ENCODE assay signal across 16 mouse cellular contexts in the genomic region with DNA sequence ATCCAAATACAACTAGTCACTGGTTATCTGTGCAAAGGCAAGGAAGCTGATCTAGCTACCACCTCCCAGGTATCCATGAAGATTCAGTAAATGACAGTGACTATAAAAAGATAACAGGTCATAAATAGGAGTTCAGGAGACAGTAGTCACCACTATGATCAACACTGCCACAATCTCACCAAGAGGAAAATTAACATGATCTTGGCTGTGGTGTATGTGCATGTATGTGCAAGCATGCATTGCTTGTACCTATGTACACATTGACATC. TPM values are rescaled to one million over a fixed set of nuclear protein-coding genes. Genes with fewer than 3 reads are reported as not detected.
"Had no signal": no experiment of that assay in that cellular context is flagged by ENCODE, and none has a peak within 500 bp of the region (broad histone marks: within the 10 kb centered on the region; RNA-seq: fewer than 3 reads in every experiment).

No protein-coding gene starts in this region.

- H3K4me2 ChIP-seq: limb, embryonic 13.5 days; liver, embryonic 11.5 days; liver, embryonic 15.5 days; midbrain, embryonic 13.5 days; neural tube, embryonic 12.5 days had no signal

- DNase-seq: kidney, postnatal 36 days; layer of hippocampus, adult 9-11 months; layer of hippocampus, postnatal 36 days; lung, adult 2 months; lung, postnatal 36 days; thymus, postnatal 4 days had no signal

- H3K27ac ChIP-seq: kidney, postnatal 0 days; limb, embryonic 13.5 days; liver, embryonic 15.5 days; midbrain, embryonic 13.5 days; neural tube, embryonic 12.5 days; stomach, postnatal 0 days had no signal

- ATAC-seq: lung, postnatal 0 days; midbrain, embryonic 13.5 days had no signal

- H3K9ac ChIP-seq: limb, embryonic 13.5 days; liver, embryonic 15.5 days; midbrain, embryonic 13.5 days; neural tube, embryonic 12.5 days had no signal

- H3K9me3 ChIP-seq: limb, embryonic 13.5 days; liver, embryonic 15.5 days; midbrain, embryonic 13.5 days; neural tube, embryonic 12.5 days had no signal

- H3K4me3 ChIP-seq: limb, embryonic 13.5 days; liver, embryonic 15.5 days; midbrain, embryonic 13.5 days; neural tube, embryonic 12.5 days had no signal

- H3K27me3 ChIP-seq: limb, embryonic 13.5 days; liver, embryonic 15.5 days; midbrain, embryonic 13.5 days had no signal

RNA-seq across cellular contexts. Expression of a gene that starts 46.1 kb away (rescaled TPM):
- total RNA-seq: megakaryocyte progenitor cell, adult 5-6 weeks; monocyte, adult 5-6 weeks had no signal
